ENCODE assay signal across 12 mouse cellular contexts in the genomic region with DNA sequence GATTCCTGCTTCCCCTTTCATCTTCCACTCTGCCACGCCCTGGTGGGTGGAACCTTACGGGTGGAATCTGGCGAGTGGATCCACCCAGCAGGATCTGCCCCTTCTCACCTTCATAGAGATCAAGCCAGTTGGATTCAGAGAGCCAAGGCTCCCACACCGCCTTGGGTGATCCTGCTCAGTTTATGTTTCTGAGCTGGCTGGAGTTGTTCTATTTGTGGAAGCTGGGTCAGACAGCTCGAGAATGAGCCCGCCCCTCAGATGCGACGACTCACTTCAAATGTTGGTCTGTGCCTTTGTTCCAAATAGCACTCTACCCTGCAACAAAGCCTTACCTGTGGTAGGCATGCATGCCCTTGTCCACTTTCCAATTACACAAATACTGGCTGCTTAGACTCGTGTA. TPM values are rescaled to one million over a fixed set of nuclear protein-coding genes. Genes with fewer than 3 reads are reported as not detected.
DNase-seq lines count a peak whose midpoint lies in the region; ATAC-seq and TF ChIP-seq lines count a peak whose summit lies in the region.
"Had no signal": no experiment of that assay in that cellular context is flagged by ENCODE, and none has a peak within 500 bp of the region (broad histone marks: within the 10 kb centered on the region; RNA-seq: fewer than 3 reads in every experiment).

No protein-coding gene starts in this region.

- peaks cover 8% of the 10 kb centered on the region; the same call in 1 of the 2 replicates for H3K4me1 ChIP-seq in cortical plate, adult 2 months (ENCODE audit: control insufficient read depth, insufficient read depth, low read length)
- peaks cover 18 to 29% of the 10 kb centered on the region in 2 experiments for H3K4me1 ChIP-seq in heart, embryonic 14.5 days (ENCODE audit: control insufficient read depth in 2 of 2, insufficient read depth in 2 of 2, low read length in 2 of 2)
- peaks cover 75% of the 10 kb centered on the region for H3K4me1 ChIP-seq in midbrain, embryonic 13.5 days (replicated peaks)

- 38% methylated on average over 9 of the region's 9 CpGs for WGBS in heart, embryonic 14.5 days
- 58% methylated on average over 9 of the region's 9 CpGs for WGBS in midbrain, embryonic 13.5 days

- intact Hi-C loops in heart, postnatal 36 days (cut with DNase I): loop anchor here (5.0 kb wide), 1 partner anchor 96 kb away; no protein-coding TSS in a partner anchor
- intact Hi-C loops in left cerebral cortex, postnatal 36 days (cut with DNase I): no loop called here

- no peaks in the 10 kb centered on the region for H3K36me3 ChIP-seq in heart, embryonic 14.5 days (ENCODE audit: control insufficient read depth, insufficient read depth, low read length)
- H3K36me3 ChIP-seq in midbrain, embryonic 13.5 days: peaks cover 5% of the 10 kb centered on the region; the same call in 1 of the 2 replicates

- no peak for TF ChIP-seq CTCF in cortical plate, adult 2 months (IDR thresholded peaks at IDR 0.05; ENCODE audit: extremely low read depth, insufficient read depth, low read length)

- H3K9me3 ChIP-seq in heart, embryonic 14.5 days (ENCODE audit: control insufficient read depth, low read length): no peaks in the 10 kb centered on the region
- no peaks in the 10 kb centered on the region for H3K9me3 ChIP-seq in midbrain, embryonic 13.5 days

- TF ChIP-seq POLR2A in cortical plate, adult 2 months (IDR thresholded peaks at IDR 0.05; ENCODE audit: extremely low read depth, insufficient read depth, low read length): no peak

- ATAC-seq in heart, embryonic 14.5 days (ENCODE audit: insufficient number of reproducible peaks, insufficient read depth, low FRiP score, low read depth): 0 out of 2 replicates have a peak, but pooled peaks have one; percentile 32
- ATAC-seq in midbrain, embryonic 13.5 days: no peak
- ATAC-seq in megakaryocyte-erythroid progenitor cell, adult 5-6 weeks (replicated peaks; ENCODE audit: low FRiP score, low TSS enrichment, poor library complexity, severe bottlenecking): no peak
- ATAC-seq: activated CD4-positive, CD25-positive, alpha-beta regulatory T cell, adult 4 months; intestine, embryonic 16.5 days had no signal

- H3K27ac ChIP-seq in cortical plate, adult 2 months (ENCODE audit: insufficient read depth, low read length): no peak overlapping the region
- peak overlapping the region; percentile 19 to 66 for H3K27ac ChIP-seq in heart, embryonic 14.5 days (replicated peaks in 1 of 2; ENCODE audit: control insufficient read depth in 1 of 2, insufficient read depth in 1 of 2, low read depth in 2 of 2, low read length in 2 of 2)
- peak overlapping the region; percentile 74 for H3K27ac ChIP-seq in midbrain, embryonic 13.5 days

- peaks cover 31% of the 10 kb centered on the region for H3K27me3 ChIP-seq in heart, embryonic 14.5 days (ENCODE audit: control insufficient read depth, insufficient read depth, low read length)
- no peaks in the 10 kb centered on the region for H3K27me3 ChIP-seq in midbrain, embryonic 13.5 days

- peak overlapping the region; percentile 31 for H3K4me2 ChIP-seq in heart, embryonic 14.5 days (ENCODE audit: low read length)
- peak overlapping the region; percentile 99 for H3K4me2 ChIP-seq in midbrain, embryonic 13.5 days (replicated peaks)

- peak overlapping the region; percentile 98 for H3K4me3 ChIP-seq in cortical plate, adult 2 months (ENCODE audit: insufficient read depth, low read length)
- H3K4me3 ChIP-seq in heart, embryonic 14.5 days (ENCODE audit: control insufficient read depth in 1 of 2, insufficient read depth in 1 of 2, low read depth in 1 of 2, low read length in 2 of 2): no peak overlapping the region
- peak overlapping the region; percentile 88 for H3K4me3 ChIP-seq in midbrain, embryonic 13.5 days (replicated peaks)

- DNase-seq in heart, adult 11 months: peak; percentile 89
- DNase-seq in heart, postnatal 36 days: no peak
- no peak for DNase-seq in B cell, adult 2 months
- no peak for DNase-seq in left cerebral cortex, postnatal 36 days (ENCODE audit: low spot score in 2 of 2)
- DNase-seq: layer of hippocampus, adult 9-11 months had no signal

- peak overlapping the region; percentile 22; the same call in 1 of the 2 replicates for H3K9ac ChIP-seq in heart, embryonic 14.5 days (ENCODE audit: low read length)
- H3K9ac ChIP-seq in midbrain, embryonic 13.5 days (replicated peaks): peak overlapping the region; percentile 92

RNA-seq across cellular contexts. Expression of a gene that starts 4.4 kb away (rescaled TPM):
- total RNA-seq in heart, postnatal 36 days (2021): 1 to 10 TPM; 2.9 to 3.3 TPM
- polyA plus RNA-seq in cortical plate, adult 2 months (2012; rRNA removed): 94.8 and 96.4 TPM in 2 replicates
- polyA plus RNA-seq in heart, embryonic 14.5 days (2014; fragmentation: Nextera tagmentation; extraction: Ambion mirVana): 2.1 and 2.4 TPM in 2 replicates
- polyA plus RNA-seq in midbrain, embryonic 13.5 days (2015; fragmentation: Nextera tagmentation; extraction: Ambion mirVana): 102 and 106 TPM in 2 replicates
- not detected in 2 replicates for total RNA-seq in megakaryocyte-erythroid progenitor cell, adult 5-6 weeks (2014; fragmentation: Nextera tagmentation)
- not detected in 2 replicates for total RNA-seq in megakaryocyte-erythroid progenitor cell, adult 5-6 weeks (2017)
- total RNA-seq in left cerebral cortex, postnatal 36 days (2021): 100 to 1,000 TPM; 135 to 142 TPM
- total RNA-seq: liver, adult 2 months had no signal

RNA-seq across cellular contexts. Expression of a gene that starts 33.2 kb away (rescaled TPM):
- total RNA-seq in heart, postnatal 36 days (2021): not detected
- 0.10 TPM in 1 of 2 replicates, not detected in the other for polyA plus RNA-seq in cortical plate, adult 2 months (2012; rRNA removed)
- 1.1 and 1.7 TPM in 2 replicates for polyA plus RNA-seq in heart, embryonic 14.5 days (2014; fragmentation: Nextera tagmentation; extraction: Ambion mirVana)
- 2.2 and 3.0 TPM in 2 replicates for polyA plus RNA-seq in midbrain, embryonic 13.5 days (2015; fragmentation: Nextera tagmentation; extraction: Ambion mirVana)
- 0.27 TPM in 1 of 2 replicates, not detected in the other for total RNA-seq in megakaryocyte-erythroid progenitor cell, adult 5-6 weeks (2014; fragmentation: Nextera tagmentation)
- total RNA-seq in megakaryocyte-erythroid progenitor cell, adult 5-6 weeks (2017): not detected in 2 replicates
- total RNA-seq in left cerebral cortex, postnatal 36 days (2021): not detected
- polyA plus RNA-seq: activated CD4-positive, CD25-positive, alpha-beta regulatory T cell, adult 4 months had no signal

Comparison
In these comparisons a context has a peak if more than half of its experiments do, and no peak if none do; other contexts are left out.
1. H3K4me3 ChIP-seq: peak in cortical plate, adult 2 months (single experiment) and midbrain, embryonic 13.5 days (single experiment); none in heart, embryonic 14.5 days (0 of 2).
2. RNA of a gene that starts 4.4 kb away (total RNA-seq): 135 to 142 TPM in left cerebral cortex, postnatal 36 days; 2.9 to 3.3 TPM in heart, postnatal 36 days and not detected in megakaryocyte-erythroid progenitor cell, adult 5-6 weeks; every median in the first group is over 10 times any median in the second.